Mouse (Mus musculus) megakaryocyte, embryonic 14.5 days (primary cell): ENCODE measurements around the gene Hamp. TPM values are rescaled to one million over a fixed set of nuclear protein-coding genes. Genes with fewer than 3 reads are reported as not detected.

Source experiments
- H3K27me3 ChIP-seq: replicated peaks from 2 replicates; pipeline ENCODE3; 2012; ENCODE audit warnings: inconsistent platforms
- H3K36me3 ChIP-seq: replicated peaks from 2 replicates; pipeline ENCODE3; 2012; ENCODE audit warnings: low read length, inconsistent platforms, mixed read lengths
- H3K4me1 ChIP-seq: 2 replicates; pipeline ENCODE4 v1.6.1; 2012; ENCODE audit warnings: inconsistent platforms
- H3K4me3 ChIP-seq: replicated peaks from 2 replicates; pipeline ENCODE3; 2012; ENCODE audit warnings: moderate library complexity, mild to moderate bottlenecking, inconsistent platforms
- H3K9me3 ChIP-seq: 2 replicates; pipeline ENCODE4 v1.6.1; 2012; ENCODE audit warnings: inconsistent platforms
- FLI1 ChIP-seq: IDR thresholded peaks from 2 replicates; pipeline ENCODE4 v1.6.1; 2012; ENCODE audit warnings: low read length, inconsistent platforms, mixed read lengths
- GATA1 ChIP-seq: IDR thresholded peaks from 3 replicates; pipeline ENCODE4 v1.6.1; 2012; ENCODE audit warnings: mixed read lengths, low read length, inconsistent platforms, borderline replicate concordance
- polyA plus RNA-seq: library from polyadenylated mRNA; stranded (reverse); fragments of >175 nt; gene quantifications from 2 replicates; pipeline ENCODE4 v1.2.3, GENCODE M21; 2012; ENCODE audit warnings: low replicate concordance; ENCODE audit not compliant: insufficient read depth

The Hamp gene
- polyA plus RNA-seq = not detected in 2 replicates

- Histone ChIP-seq H3K4me3 (no peak within 1 kb of the TSS), H3K4me1 (peaks cover 12% of the 10 kb centered on the region; the same call in 1 of the 2 replicates), H3K36me3 (peaks cover 24% of the 10 kb centered on the region), H3K27me3 (no peaks in the 10 kb centered on the region), H3K9me3 (no peaks in the 10 kb centered on the region)
- no peak for TF ChIP-seq FLI1
- TF ChIP-seq GATA1 = no peak
Measured at GRCm38 (mm10) chr7:30943909-30944635, at the start of gene Hamp. Hamp (minus strand) TSS chr7:30944032.

GRCm38 (mm10) chr7:30992148-30992547, 48.3 kb upstream of the Hamp start:
- no peak for TF ChIP-seq GATA1
- Histone ChIP-seq H3K27me3 (peaks cover 6% of the 10 kb centered on the region), H3K4me3 (no peak overlapping the region), H3K4me1 (peaks cover 35% of the 10 kb centered on the region), H3K36me3 (peaks cover 2% of the 10 kb centered on the region), H3K9me3 (peaks cover 11% of the 10 kb centered on the region)

- Histone ChIP-seq H3K9me3 (0 out of 2 replicates have a peak, but pooled peaks cover 4% of the 10 kb centered on the region), H3K36me3 (no peaks in the 10 kb centered on the region), H3K4me1 (peaks cover 29% of the 10 kb centered on the region), H3K4me3 (no peak overlapping the region), H3K27me3 (peaks cover 6% of the 10 kb centered on the region)
- TF ChIP-seq GATA1 (no peak), FLI1 (no peak)
Measured at GRCm38 (mm10) chr7:30988519-30989162, 44.8 kb upstream of the Hamp start.

GRCm38 (mm10) chr7:30985357-30985756, 41.5 kb upstream of the Hamp start:
- Histone ChIP-seq H3K36me3 (no peaks in the 10 kb centered on the region), H3K4me1 (peaks cover 7% of the 10 kb centered on the region), H3K9me3 (peaks cover 20% of the 10 kb centered on the region), H3K4me3 (no peak overlapping the region), H3K27me3 (peaks cover 10% of the 10 kb centered on the region)
- no peak for TF ChIP-seq FLI1
- no peak for TF ChIP-seq GATA1

- H3K4me3 ChIP-seq = no peak overlapping the region
- H3K36me3 ChIP-seq = peaks cover 9% of the 10 kb centered on the region
- no peak for TF ChIP-seq GATA1
- no peak for TF ChIP-seq FLI1
- peaks cover 4% of the 10 kb centered on the region for H3K27me3 ChIP-seq
- H3K4me1 ChIP-seq = no peaks in the 10 kb centered on the region
- H3K9me3 ChIP-seq = peaks cover 34% of the 10 kb centered on the region
Measured at GRCm38 (mm10) chr7:30981703-30982102, 37.9 kb upstream of the Hamp start.

GRCm38 (mm10) chr7:30973501-30974289, 29.9 kb upstream of the Hamp start, which contains the start of gene Fam187b:
Fam187b (plus strand) TSS chr7:30973790.
- Histone ChIP-seq H3K4me1 (peaks cover 23% of the 10 kb centered on the region), H3K9me3 (peaks cover 2% of the 10 kb centered on the region; the same call in 1 of the 2 replicates), H3K4me3 (peak within 1 kb of the TSS; percentile 91), H3K36me3 (no peaks in the 10 kb centered on the region), H3K27me3 (peaks cover 22% of the 10 kb centered on the region)
- TF ChIP-seq FLI1 (no peak), GATA1 (no peak)

- H3K27me3 ChIP-seq = peaks cover 22% of the 10 kb centered on the region
- peak within 1 kb of the TSS; percentile 91 for H3K4me3 ChIP-seq
- no peaks in the 10 kb centered on the region for H3K9me3 ChIP-seq
- H3K4me1 ChIP-seq = peaks cover 23% of the 10 kb centered on the region
- no peak for TF ChIP-seq FLI1
- no peaks in the 10 kb centered on the region for H3K36me3 ChIP-seq
Measured at GRCm38 (mm10) chr7:30973251-30973500, 29.3 kb upstream of the Hamp start, which contains the start of gene Lsr. Lsr (minus strand) TSS chr7:30973464.

- no peak overlapping the region for H3K4me3 ChIP-seq
- H3K9me3 ChIP-seq = no peaks in the 10 kb centered on the region
- peaks cover 23% of the 10 kb centered on the region for H3K27me3 ChIP-seq
- no peaks in the 10 kb centered on the region for H3K36me3 ChIP-seq
- H3K4me1 ChIP-seq = peaks cover 23% of the 10 kb centered on the region
- no peak for TF ChIP-seq GATA1
- no peak for TF ChIP-seq FLI1
Measured at GRCm38 (mm10) chr7:30972426-30973250, 28.8 kb upstream of the Hamp start.

GRCm38 (mm10) chr7:30971901-30972300, 28.1 kb upstream of the Hamp start:
- Histone ChIP-seq H3K4me1 (peaks cover 23% of the 10 kb centered on the region), H3K27me3 (peaks cover 25% of the 10 kb centered on the region), H3K9me3 (no peaks in the 10 kb centered on the region), H3K36me3 (no peaks in the 10 kb centered on the region), H3K4me3 (peak overlapping the region; percentile 42)
- TF ChIP-seq FLI1 = no peak
- TF ChIP-seq GATA1 = no peak
